Mouse (Mus musculus) urinary bladder, postnatal 36 days (tissue): ENCODE measurements around the gene Gmfg.
A peak's percentile ranks its signal among the peaks of the same experiment; 100 is the strongest.

Experiments
- DNase-seq, 2 experiments: peaks; one replicate each; pipeline ENCODE4 v3.0.0; 2022; ENCODE audit warnings: low spot score in 2 of 2, mixed read lengths in 1 of 2

The Gmfg gene

GRCm38 (mm10) chr7:28437964-28438363 is 717 bp downstream of the Gmfg start:
- DNase-seq = no peak

- no peak for DNase-seq
These were observed 1.5 kb downstream of the Gmfg start for GRCm38 (mm10) chr7:28438771-28439170.

DNA sequence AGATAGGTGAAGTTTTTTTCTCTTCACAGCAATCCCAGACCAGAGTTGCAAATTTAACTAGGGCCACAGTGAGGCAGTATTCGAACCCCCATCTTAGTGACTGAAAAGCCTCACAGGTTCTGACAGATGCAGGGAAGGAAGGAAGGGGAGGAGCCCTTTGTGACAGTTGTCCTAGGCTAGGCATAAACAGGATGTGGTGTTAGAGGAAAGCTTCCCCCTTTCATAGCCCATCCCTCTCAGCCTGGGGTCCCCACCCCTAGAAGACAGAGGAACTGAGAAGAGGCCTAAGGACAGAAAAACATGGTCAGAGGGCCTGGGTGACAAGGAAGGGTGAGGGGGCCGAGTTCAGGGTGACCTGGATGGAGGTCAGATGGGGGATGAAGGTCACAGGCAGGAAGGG is 3.5 kb downstream of the Gmfg start:
- no peak for DNase-seq

DNA sequence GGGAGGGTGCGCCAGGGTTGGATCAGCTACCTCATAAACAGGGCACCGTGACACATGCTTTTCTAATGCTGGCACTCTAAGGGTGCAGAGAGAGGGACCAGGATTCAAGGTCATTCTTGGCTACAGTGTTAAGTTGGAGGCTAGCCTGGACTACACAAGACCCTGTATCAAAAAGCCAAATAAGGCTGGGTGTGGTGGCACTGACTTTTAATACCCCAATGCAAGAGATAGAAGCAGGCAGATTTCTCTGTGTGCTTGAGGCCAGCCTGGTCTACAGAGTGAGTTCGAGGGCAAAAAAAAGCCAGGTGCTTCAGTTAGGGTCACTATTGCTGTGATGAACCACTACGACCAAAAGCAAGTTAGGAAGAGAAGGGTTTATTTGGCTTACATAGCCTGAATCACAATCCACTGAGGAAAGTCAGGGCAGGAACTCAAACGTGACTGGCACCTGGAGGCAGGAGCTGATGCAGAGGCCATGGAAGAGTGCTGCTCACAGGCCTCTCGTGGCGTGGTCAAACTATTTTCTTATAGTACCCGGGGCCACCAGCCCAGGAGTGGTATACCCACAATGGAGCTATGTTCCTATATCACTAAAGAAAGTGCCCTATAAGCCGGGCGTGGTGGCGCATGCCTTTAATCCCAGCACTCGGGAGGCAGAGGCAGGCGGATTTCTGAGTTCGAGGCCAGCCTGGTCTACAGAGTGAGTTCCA is 4.7 kb downstream of the Gmfg start:
- DNase-seq = no peak

- DNase-seq = no peak
These were observed 5.4 kb downstream of the Gmfg start for GRCm38 (mm10) chr7:28442688-28443087.

- no peak for DNase-seq
These were observed 7.2 kb downstream of the Gmfg start for GRCm38 (mm10) chr7:28444344-28444974.

- DNase-seq = peak; percentile 76 to 78
These were observed 9.2 kb downstream of the Gmfg start for GRCm38 (mm10) chr7:28446446-28446845.

- DNase-seq = no peak
These were observed 10.0 kb downstream of the Gmfg start for GRCm38 (mm10) chr7:28447101-28447830.

GRCm38 (mm10) chr7:28447865-28448820 is 10.9 kb downstream of the Gmfg start:
- no peak for DNase-seq

DNA sequence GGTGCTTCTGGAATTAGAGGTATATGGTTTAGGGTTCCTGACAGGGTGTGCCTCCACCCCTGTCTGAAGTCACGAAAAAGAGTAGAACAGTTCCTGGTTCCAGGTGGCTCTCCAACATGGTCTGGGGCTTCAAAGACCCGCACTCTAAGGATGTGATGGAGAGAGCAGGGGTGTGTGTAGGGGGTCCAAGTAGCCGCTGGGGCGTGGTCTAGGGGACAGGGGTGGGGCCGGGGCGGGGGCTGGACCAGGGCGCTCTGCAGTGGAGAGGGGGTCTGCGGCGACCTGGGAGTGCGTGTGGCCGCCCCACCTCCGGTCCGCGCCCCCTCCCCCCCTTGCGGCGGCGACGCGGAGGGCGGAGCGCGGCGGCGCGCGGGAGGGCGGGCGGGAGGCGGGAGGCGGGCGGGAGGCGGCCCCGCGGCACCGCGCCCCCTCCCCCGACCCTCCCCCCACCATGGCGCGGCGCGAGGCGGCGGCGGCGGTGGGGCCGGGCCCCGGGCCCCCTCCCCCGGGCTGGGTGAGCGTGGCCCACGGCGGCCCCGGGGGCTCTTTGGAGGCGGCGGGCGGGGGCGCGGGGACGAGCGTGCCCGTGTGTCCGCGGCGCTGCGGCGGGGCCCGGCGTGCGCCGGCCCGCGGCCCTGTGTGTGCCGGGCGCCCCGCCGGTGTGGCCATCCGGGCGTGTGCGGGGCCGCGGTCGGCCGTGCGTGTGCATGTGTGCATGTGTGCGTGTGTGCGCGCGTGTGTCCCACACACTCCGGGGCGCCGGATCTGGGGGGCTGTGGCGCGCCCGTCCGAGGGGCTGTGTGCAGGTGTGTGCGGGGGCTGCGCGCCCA is 14.5 kb downstream of the Gmfg start, which contains the start of gene Lrfn1:
Lrfn1 (plus strand) TSS at position 450 of the 830 bp plus-strand sequence.
- no peak for DNase-seq

GRCm38 (mm10) chr7:28452361-28453005 is 15.2 kb downstream of the Gmfg start:
- no peak for DNase-seq

DNA sequence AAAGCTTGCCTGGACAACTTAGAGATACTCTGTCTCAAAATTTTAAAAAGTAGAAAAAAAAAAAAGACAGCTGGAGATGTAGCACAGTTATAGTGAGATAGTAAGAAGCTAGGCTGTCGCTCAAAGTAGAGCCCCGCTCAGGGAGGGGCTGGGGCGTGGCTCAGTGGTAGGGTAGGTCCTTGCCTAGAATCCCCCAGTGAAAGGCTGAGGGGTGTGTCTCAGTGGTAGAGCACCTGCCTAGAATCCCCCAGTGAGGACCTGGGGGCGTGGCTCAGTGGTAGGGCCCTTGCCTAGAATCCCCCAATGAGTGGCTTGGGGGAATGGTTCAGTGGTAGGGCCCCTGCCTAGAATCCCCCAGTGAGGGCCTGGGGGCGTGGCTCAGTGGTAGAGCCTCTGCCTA is 23.1 kb downstream of the Gmfg start:
- DNase-seq = no peak

DNA sequence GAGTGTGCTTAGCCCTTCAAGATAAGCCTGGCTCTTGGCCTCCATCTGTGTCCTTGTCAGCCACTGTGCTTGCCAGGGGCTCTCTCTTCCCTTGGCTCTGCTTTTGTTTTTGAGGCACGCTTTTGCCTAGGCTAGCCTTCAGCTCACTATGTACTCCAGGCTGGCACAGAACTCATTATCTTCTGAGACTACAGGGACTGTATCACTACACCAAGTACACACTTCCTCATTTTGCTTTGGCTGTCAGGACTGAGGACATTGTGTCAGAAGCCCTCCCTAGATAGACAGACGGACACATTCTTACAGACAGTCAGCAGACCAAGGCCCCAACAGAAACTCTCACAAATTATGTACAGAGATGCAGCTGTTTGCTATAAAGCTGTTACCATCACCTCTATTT is 25.5 kb downstream of the Gmfg start:
- DNase-seq = no peak

GRCm38 (mm10) chr7:28464416-28465212 is 27.4 kb downstream of the Gmfg start:
- peak in 1 of 2 experiments; percentile 56 for DNase-seq

- DNase-seq = no peak
These were observed 29.5 kb downstream of the Gmfg start for GRCm38 (mm10) chr7:28466721-28467212.

- DNase-seq = peak in 1 of 2 experiments; percentile 44
These were observed 30.0 kb downstream of the Gmfg start for GRCm38 (mm10) chr7:28467213-28467751.

- DNase-seq = no peak
These were observed 38.9 kb downstream of the Gmfg start for GRCm38 (mm10) chr7:28476191-28476590.

GRCm38 (mm10) chr7:28477363-28477762 is 40.1 kb downstream of the Gmfg start:
- DNase-seq = no peak

DNA sequence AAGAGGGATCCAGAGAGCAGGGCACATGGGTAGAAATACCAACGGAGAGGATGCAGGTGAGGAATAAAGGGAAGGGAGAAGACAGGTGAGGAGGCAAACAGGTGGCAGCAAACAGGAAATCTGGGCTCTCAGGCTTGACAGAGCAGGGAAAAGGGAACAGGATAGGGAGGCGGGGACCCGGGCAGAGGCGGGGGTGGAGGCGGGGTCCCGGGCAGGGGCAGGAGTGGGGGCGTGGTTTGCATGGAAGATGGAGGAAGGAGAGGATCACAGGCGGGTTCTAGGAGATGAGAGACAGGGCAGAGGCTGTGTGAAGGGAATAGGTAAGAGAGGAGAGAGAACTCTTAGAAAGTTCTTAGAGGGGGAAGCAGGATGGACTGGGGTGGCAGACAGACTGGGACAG is 41.6 kb downstream of the Gmfg start:
- no peak for DNase-seq
